Mouse (Mus musculus) heart, embryonic 16.5 days (tissue): ENCODE results near the gene Hist1h3i. TPM values are rescaled to one million over a fixed set of nuclear protein-coding genes. Genes with fewer than 3 reads are reported as not detected.

Experiments
- microRNA-seq: library from miRNA; unstranded; fragments of <30 nt; microRNA quantifications from one replicate; pipeline ENCODE4, GENCODE M21; 2017
- polyA plus RNA-seq: library from polyadenylated mRNA; unstranded; fragments of >200 nt; fragmentation: Nextera tagmentation; extraction: Ambion mirVana; gene quantifications from 2 replicates; pipeline ENCODE4 v1.2.1, GENCODE M21; 2015

The Hist1h3i gene
- polyA plus RNA-seq, 1 experiment from 2014 or later, result 54.0 TPM

Small RNA genes within 50 kb of the gene (microRNA-seq; reads per million reads assigned to microRNA genes)
- gene Gm19658, result not detected
- gene Gm44346, result not detected
- gene Gm44454, result not detected
- gene Gm44466, result not detected

Other genes starting within 250 kb of the Hist1h3i start
- 0.04 TPM in 1 of 2 replicates, not detected in the other for gene Olfr1366, start 240.6 kb downstream of the Hist1h3i start, polyA plus RNA-seq
- gene Olfr1535, start 223.5 kb downstream of the Hist1h3i start, polyA plus RNA-seq, result not detected in 2 replicates
- not detected in 2 replicates for gene Olfr1364, start 201.6 kb downstream of the Hist1h3i start, polyA plus RNA-seq
- gene Olfr1362, start 169.3 kb downstream of the Hist1h3i start, polyA plus RNA-seq, result not detected in 2 replicates
- gene Olfr11, start 140.9 kb downstream of the Hist1h3i start, polyA plus RNA-seq, result not detected in 2 replicates
- gene Olfr1361, start 120.0 kb downstream of the Hist1h3i start, polyA plus RNA-seq, result not detected in 2 replicates
- not detected in 2 replicates for gene Olfr1360, start 106.0 kb downstream of the Hist1h3i start, polyA plus RNA-seq
- gene Olfr1359, start 85.3 kb downstream of the Hist1h3i start, polyA plus RNA-seq, result not detected in 2 replicates
- gene Hist1h2bl, start 67.2 kb downstream of the Hist1h3i start, polyA plus RNA-seq, result 0.86 and 1.7 TPM in 2 replicates
- 4.3 and 8.1 TPM in 2 replicates for gene Hist1h2ai, start 66.9 kb downstream of the Hist1h3i start, polyA plus RNA-seq
- gene Hist1h3h, start 65.7 kb downstream of the Hist1h3i start, polyA plus RNA-seq, result 4.8 and 6.2 TPM in 2 replicates
- gene Hist1h2bm, start 61.3 kb downstream of the Hist1h3i start, polyA plus RNA-seq, result 1.8 and 2.4 TPM in 2 replicates
- 0.51 and 0.67 TPM in 2 replicates for gene Hist1h4j, start 48.3 kb downstream of the Hist1h3i start, polyA plus RNA-seq
- gene Hist1h4k, start 32.9 kb downstream of the Hist1h3i start, polyA plus RNA-seq, result 1.9 TPM in 1 of 2 replicates, not detected in the other
- gene Hist1h2ak, start 29.5 kb downstream of the Hist1h3i start, polyA plus RNA-seq, result 9.3 and 10.0 TPM in 2 replicates
- gene Hist1h2bn, start 29.2 kb downstream of the Hist1h3i start, polyA plus RNA-seq, result 0.88 and 1.6 TPM in 2 replicates
- 8.6 and 9.8 TPM in 2 replicates for gene Hist1h1b, start 2.7 kb downstream of the Hist1h3i start, polyA plus RNA-seq
- 3.0 and 3.1 TPM in 2 replicates for gene Hist1h2an, start 3.8 kb upstream of the Hist1h3i start, polyA plus RNA-seq
- gene Hist1h2bp, start 4.1 kb upstream of the Hist1h3i start, polyA plus RNA-seq, result 0.34 and 0.52 TPM in 2 replicates
- 9.3 and 10.4 TPM in 2 replicates for gene Hist1h2bq, start 26.8 kb upstream of the Hist1h3i start, polyA plus RNA-seq
- gene Hist1h2ao, start 27.1 kb upstream of the Hist1h3i start, polyA plus RNA-seq, result not detected in 2 replicates
- not detected in 2 replicates for gene Hist1h4m, start 28.4 kb upstream of the Hist1h3i start, polyA plus RNA-seq
- 6.3 and 7.5 TPM in 2 replicates for gene Hist1h4n, start 48.8 kb upstream of the Hist1h3i start, polyA plus RNA-seq
- 1,370 and 1,778 TPM in 2 replicates for gene Hist1h2ap, start 50.1 kb upstream of the Hist1h3i start, polyA plus RNA-seq
- 9.6 and 10.5 TPM in 2 replicates for gene Hist1h2br, start 50.4 kb upstream of the Hist1h3i start, polyA plus RNA-seq
- 2.9 and 4.7 TPM in 2 replicates for gene Zfp184, start 161.7 kb upstream of the Hist1h3i start, polyA plus RNA-seq
- not detected in 2 replicates for gene Pom121l2, start 197.8 kb upstream of the Hist1h3i start, polyA plus RNA-seq
- 62.9 and 135 TPM in 2 replicates for gene Prss16, start 226.4 kb upstream of the Hist1h3i start, polyA plus RNA-seq